Mouse (Mus musculus): ENCODE measurements at regions not wholly inside any gene's neighbourhood (a gene's known extent, or its start where the extent isn't known, plus 50 kb on each side); places are given as distances from the start of the nearest gene placed in this dataset.

- no peak overlapping the region for H3K4me3 ChIP-seq (replicated peaks)
- H3K27ac ChIP-seq: no peak overlapping the region
- H3K27me3 ChIP-seq: no peaks in the 10 kb centered on the region
- no peaks in the 10 kb centered on the region for H3K9me3 ChIP-seq
- H3K4me1 ChIP-seq (replicated peaks): peaks cover 15% of the 10 kb centered on the region; the same call in 1 of the 2 replicates
- H3K4me2 ChIP-seq: no peak overlapping the region
- WGBS: 87% methylated on average over 8 of the region's 8 CpGs
- ATAC-seq (ENCODE audit: insufficient number of reproducible peaks, insufficient read depth, low FRiP score, low TSS enrichment, low read depth): no peak
- H3K9ac ChIP-seq (replicated peaks): no peak overlapping the region
- H3K36me3 ChIP-seq: no peaks in the 10 kb centered on the region
These were observed 249.4 kb downstream of the Sox9 start for GRCm38 (mm10) chr11:113031405-113031804.

GRCm38 (mm10) chr11:113032487-113033228 is 250.6 kb downstream of the Sox9 start:
- H3K4me2 ChIP-seq: no peak overlapping the region
- no peak for ATAC-seq (ENCODE audit: insufficient number of reproducible peaks, insufficient read depth, low FRiP score, low TSS enrichment, low read depth)
- no peaks in the 10 kb centered on the region for H3K9me3 ChIP-seq
- no peak overlapping the region for H3K27ac ChIP-seq
- H3K4me1 ChIP-seq (replicated peaks): 0 out of 2 replicates have a peak, but pooled peaks cover 6% of the 10 kb centered on the region
- 83% methylated on average over 8 of the region's 8 CpGs for WGBS
- H3K36me3 ChIP-seq: no peaks in the 10 kb centered on the region
- no peak overlapping the region for H3K9ac ChIP-seq (replicated peaks)
- H3K4me3 ChIP-seq (replicated peaks): no peak overlapping the region
- H3K27me3 ChIP-seq: no peaks in the 10 kb centered on the region

GRCm38 (mm10) chr11:113034911-113035310 is 252.9 kb downstream of the Sox9 start:
- ATAC-seq (ENCODE audit: insufficient number of reproducible peaks, insufficient read depth, low FRiP score, low TSS enrichment, low read depth): no peak
- Histone ChIP-seq H3K36me3 (no peaks in the 10 kb centered on the region), H3K9ac (replicated peaks) (no peak overlapping the region), H3K4me2 (no peak overlapping the region), H3K9me3 (no peaks in the 10 kb centered on the region), H3K4me3 (replicated peaks) (no peak overlapping the region), H3K27me3 (no peaks in the 10 kb centered on the region), H3K4me1 (replicated peaks) (0 out of 2 replicates have a peak, but pooled peaks cover 10% of the 10 kb centered on the region), H3K27ac (no peak overlapping the region)
- WGBS: 90% methylated on average over 13 of the region's 13 CpGs

GRCm38 (mm10) chr11:113037736-113038135 is 255.7 kb downstream of the Sox9 start:
- H3K4me1 ChIP-seq (replicated peaks): 0 out of 2 replicates have a peak, but pooled peaks cover 10% of the 10 kb centered on the region
- no peak for ATAC-seq (ENCODE audit: insufficient number of reproducible peaks, insufficient read depth, low FRiP score, low TSS enrichment, low read depth)
- H3K9me3 ChIP-seq: no peaks in the 10 kb centered on the region
- no peak overlapping the region for H3K4me2 ChIP-seq
- no peak overlapping the region for H3K4me3 ChIP-seq (replicated peaks)
- H3K27me3 ChIP-seq: no peaks in the 10 kb centered on the region
- no peak overlapping the region for H3K27ac ChIP-seq
- peaks cover 13% of the 10 kb centered on the region; the same call in 1 of the 2 replicates for H3K36me3 ChIP-seq
- 86% methylated on average over 4 of the region's 4 CpGs for WGBS
- H3K9ac ChIP-seq (replicated peaks): no peak overlapping the region

GRCm38 (mm10) chr11:113042710-113043109 is 260.7 kb downstream of the Sox9 start:
- H3K27ac ChIP-seq: no peak overlapping the region
- peaks cover 22% of the 10 kb centered on the region for H3K4me1 ChIP-seq (replicated peaks)
- ATAC-seq (ENCODE audit: insufficient number of reproducible peaks, insufficient read depth, low FRiP score, low TSS enrichment, low read depth): no peak
- no peak overlapping the region for H3K4me2 ChIP-seq
- no peaks in the 10 kb centered on the region for H3K9me3 ChIP-seq
- H3K9ac ChIP-seq (replicated peaks): no peak overlapping the region
- H3K36me3 ChIP-seq: peaks cover 31% of the 10 kb centered on the region
- 50% methylated on average over 5 of the region's 5 CpGs for WGBS
- no peak overlapping the region for H3K4me3 ChIP-seq (replicated peaks)
- H3K27me3 ChIP-seq: no peaks in the 10 kb centered on the region

GRCm38 (mm10) chr11:113046200-113047051 is 264.4 kb downstream of the Sox9 start:
- Histone ChIP-seq H3K36me3 (peaks cover 27% of the 10 kb centered on the region), H3K9me3 (no peaks in the 10 kb centered on the region), H3K9ac (replicated peaks) (no peak overlapping the region), H3K4me2 (0 out of 2 replicates have a peak overlapping the region, but pooled peaks have one; percentile 0), H3K4me1 (replicated peaks) (peaks cover 28% of the 10 kb centered on the region), H3K27me3 (no peaks in the 10 kb centered on the region), H3K27ac (no peak overlapping the region), H3K4me3 (replicated peaks) (no peak overlapping the region)
- WGBS: 36% methylated on average over 20 of the region's 20 CpGs
- ATAC-seq (ENCODE audit: insufficient number of reproducible peaks, insufficient read depth, low FRiP score, low TSS enrichment, low read depth): no peak

GRCm38 (mm10) chr11:113048158-113048557 is 266.1 kb downstream of the Sox9 start:
- H3K36me3 ChIP-seq: peaks cover 20% of the 10 kb centered on the region
- WGBS: 87% methylated on average over 7 of the region's 7 CpGs
- ATAC-seq (ENCODE audit: insufficient number of reproducible peaks, insufficient read depth, low FRiP score, low TSS enrichment, low read depth): no peak
- H3K9me3 ChIP-seq: no peaks in the 10 kb centered on the region
- H3K4me1 ChIP-seq (replicated peaks): peaks cover 35% of the 10 kb centered on the region
- H3K4me3 ChIP-seq (replicated peaks): no peak overlapping the region
- no peak overlapping the region for H3K4me2 ChIP-seq
- no peak overlapping the region for H3K27ac ChIP-seq
- H3K9ac ChIP-seq (replicated peaks): no peak overlapping the region
- no peaks in the 10 kb centered on the region for H3K27me3 ChIP-seq

- no peaks in the 10 kb centered on the region for H3K9me3 ChIP-seq
- ATAC-seq (ENCODE audit: insufficient number of reproducible peaks, insufficient read depth, low FRiP score, low TSS enrichment, low read depth): no peak
- no peak overlapping the region for H3K9ac ChIP-seq (replicated peaks)
- H3K4me3 ChIP-seq (replicated peaks): no peak overlapping the region
- H3K27me3 ChIP-seq: no peaks in the 10 kb centered on the region
- H3K36me3 ChIP-seq: peaks cover 9% of the 10 kb centered on the region; the same call in 1 of the 2 replicates
- H3K4me2 ChIP-seq: no peak overlapping the region
- peaks cover 35% of the 10 kb centered on the region for H3K4me1 ChIP-seq (replicated peaks)
- WGBS: 48% methylated on average over 8 of the region's 8 CpGs
- no peak overlapping the region for H3K27ac ChIP-seq
These were observed 267.6 kb downstream of the Sox9 start for GRCm38 (mm10) chr11:113049593-113049992.

GRCm38 (mm10) chr11:113052536-113052935 is 270.5 kb downstream of the Sox9 start:
- Histone ChIP-seq H3K4me3 (replicated peaks) (no peak overlapping the region), H3K9me3 (no peaks in the 10 kb centered on the region), H3K36me3 (peaks cover 14% of the 10 kb centered on the region; the same call in 1 of the 2 replicates), H3K9ac (replicated peaks) (no peak overlapping the region), H3K27me3 (no peaks in the 10 kb centered on the region), H3K4me1 (replicated peaks) (peaks cover 33% of the 10 kb centered on the region), H3K4me2 (no peak overlapping the region), H3K27ac (no peak overlapping the region)
- WGBS: 87% methylated on average over 11 of the region's 11 CpGs
- no peak for ATAC-seq (ENCODE audit: insufficient number of reproducible peaks, insufficient read depth, low FRiP score, low TSS enrichment, low read depth)

- no peak overlapping the region; the same call in 1 of the 2 replicates for H3K9ac ChIP-seq (replicated peaks)
- ATAC-seq (ENCODE audit: insufficient number of reproducible peaks, insufficient read depth, low FRiP score, low TSS enrichment, low read depth): no peak
- WGBS: 69% methylated on average over 12 of the region's 12 CpGs
- H3K4me3 ChIP-seq (replicated peaks): no peak overlapping the region
- peaks cover 20% of the 10 kb centered on the region; the same call in 1 of the 2 replicates for H3K36me3 ChIP-seq
- H3K4me2 ChIP-seq: no peak overlapping the region
- H3K27ac ChIP-seq: peak overlapping the region; percentile 25; the same call in 1 of the 2 replicates
- H3K9me3 ChIP-seq: no peaks in the 10 kb centered on the region
- no peaks in the 10 kb centered on the region for H3K27me3 ChIP-seq
- peaks cover 39% of the 10 kb centered on the region for H3K4me1 ChIP-seq (replicated peaks)
These were observed 274.1 kb downstream of the Sox9 start for GRCm38 (mm10) chr11:113056042-113056632.

GRCm38 (mm10) chr11:113056824-113057223 is 274.8 kb downstream of the Sox9 start:
- Histone ChIP-seq H3K9me3 (no peaks in the 10 kb centered on the region), H3K27ac (peak overlapping the region; percentile 35; the same call in 1 of the 2 replicates), H3K4me3 (replicated peaks) (no peak overlapping the region), H3K4me2 (no peak overlapping the region), H3K4me1 (replicated peaks) (peaks cover 38% of the 10 kb centered on the region), H3K9ac (replicated peaks) (no peak overlapping the region), H3K36me3 (peaks cover 20% of the 10 kb centered on the region; the same call in 1 of the 2 replicates), H3K27me3 (no peaks in the 10 kb centered on the region)
- 13% methylated on average over 5 of the region's 5 CpGs for WGBS
- ATAC-seq (ENCODE audit: insufficient number of reproducible peaks, insufficient read depth, low FRiP score, low TSS enrichment, low read depth): no peak
